Mouse (Mus musculus) stomach, postnatal 0 days (tissue): ENCODE data around the gene Pcsk5. TPM values are rescaled to one million over a fixed set of nuclear protein-coding genes. Genes with fewer than 3 reads are reported as not detected.
A peak's percentile ranks its signal among the peaks of the same experiment; 100 is the strongest.

Source experiments
- ATAC-seq: fragments of 200-750 bp; cut with Nextera tagmentation; 2 replicates; pipeline ENCODE4 v1.8.0; 2017; ENCODE audit not compliant: low FRiP score, low TSS enrichment
- DNase-seq: peaks from one replicate; pipeline ENCODE4 v3.0.0-alpha.2; 2016; ENCODE audit warnings: low spot score
- H3K27ac ChIP-seq: fragments of 300-500 bp; sonication (generic); replicated peaks from 2 replicates; pipeline ENCODE4 v1.5.1; 2014; ENCODE audit warnings: mild to moderate bottlenecking, control low read depth
- H3K27me3 ChIP-seq: fragments of 300-500 bp; sonication (generic); 2 replicates; pipeline ENCODE4 v1.6.1; 2014; ENCODE audit warnings: low read length; ENCODE audit not compliant: control insufficient read depth, insufficient read depth
- H3K36me3 ChIP-seq: fragments of 300-500 bp; sonication (generic); 2 replicates; pipeline ENCODE4 v1.6.1; 2014; ENCODE audit warnings: low read length, mixed read lengths; ENCODE audit not compliant: control insufficient read depth, insufficient read depth
- H3K4me1 ChIP-seq: fragments of 300-500 bp; sonication (generic); replicated peaks from 2 replicates; pipeline ENCODE4 v1.6.1; 2014; ENCODE audit warnings: antibody characterized with exemption; ENCODE audit not compliant: control insufficient read depth, insufficient read depth
- H3K4me2 ChIP-seq: fragments of 300-500 bp; sonication (generic); replicated peaks from 2 replicates; pipeline ENCODE4 v1.6.1; 2014; ENCODE audit warnings: low read depth, mild to moderate bottlenecking, control low read depth, moderate library complexity
- H3K4me3 ChIP-seq: fragments of 300-500 bp; sonication (generic); 2 replicates; pipeline ENCODE4 v1.5.1; 2014; ENCODE audit warnings: low read depth, low read length, control low read depth
- H3K9ac ChIP-seq: fragments of 300-500 bp; sonication (generic); 2 replicates; pipeline ENCODE4 v1.6.1; 2014; ENCODE audit warnings: mild to moderate bottlenecking, low read length, control low read depth, mixed read lengths
- H3K9me3 ChIP-seq: fragments of 300-500 bp; sonication (generic); 2 replicates; pipeline ENCODE4 v1.6.1; 2016; ENCODE audit warnings: low read length; ENCODE audit not compliant: control insufficient read depth
- CTCF ChIP-seq: IDR thresholded peaks from 2 replicates; pipeline ENCODE4 v1.5.1; 2016; ENCODE audit warnings: antibody characterized with exemption, low read depth, mild to moderate bottlenecking, moderate library complexity
- EP300 ChIP-seq: optimal IDR thresholded peaks from 2 replicates; pipeline ENCODE3; 2016; ENCODE audit warnings: antibody characterized with exemption
- WGBS: fragments of 180-500 bp; shearing (Covaris S2); extraction: QIAGEN DNeasy Blood & Tissue Kit; methylation state at CpG from one replicate; pipeline ENCODE4 v1.1.7; 2014; 5-methylcytosine and 5-hydroxymethylcytosine counted together
- polyA plus RNA-seq: library from polyadenylated mRNA; unstranded; fragments of >200 nt; fragmentation: Nextera tagmentation; extraction: Ambion mirVana; gene quantifications from 2 replicates; pipeline ENCODE4 v1.2.1, GENCODE M21; 2015

The Pcsk5 gene
- polyA plus RNA-seq, 1 experiment from 2014 or later: 4.3 TPM

DNA sequence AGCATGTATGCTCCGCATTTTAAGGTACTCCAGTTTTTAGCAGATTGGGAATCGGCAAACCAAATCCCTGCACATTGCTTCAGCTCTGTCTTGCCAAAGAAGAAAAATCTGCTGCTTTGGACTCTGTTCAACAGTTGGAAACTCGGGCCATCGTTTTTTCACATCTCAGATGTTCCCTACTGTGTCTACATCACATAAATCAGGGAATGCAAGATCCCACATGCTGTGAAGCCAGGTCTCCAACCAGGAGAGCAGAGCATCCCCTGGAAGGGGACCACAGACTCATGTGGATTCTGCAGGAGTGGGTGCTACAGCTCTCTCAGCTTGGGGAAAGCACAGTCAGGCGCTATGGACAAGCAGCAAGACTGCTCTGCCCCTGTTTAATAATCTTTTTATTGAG lies 18.4 kb downstream of the Pcsk5 start:
- H3K4me2 ChIP-seq: no peak overlapping the region
- H3K4me1 ChIP-seq: no peaks in the 10 kb centered on the region
- TF ChIP-seq EP300: no peak
- no peak for TF ChIP-seq CTCF
- no peak overlapping the region for H3K4me3 ChIP-seq
- H3K9me3 ChIP-seq: no peaks in the 10 kb centered on the region
- H3K9ac ChIP-seq: no peak overlapping the region
- no peak for ATAC-seq
- 52% methylated on average over 5 of the region's 5 CpGs for WGBS
- H3K36me3 ChIP-seq: no peaks in the 10 kb centered on the region
- DNase-seq: no peak
- H3K27ac ChIP-seq: no peak overlapping the region
- H3K27me3 ChIP-seq: no peaks in the 10 kb centered on the region

DNA sequence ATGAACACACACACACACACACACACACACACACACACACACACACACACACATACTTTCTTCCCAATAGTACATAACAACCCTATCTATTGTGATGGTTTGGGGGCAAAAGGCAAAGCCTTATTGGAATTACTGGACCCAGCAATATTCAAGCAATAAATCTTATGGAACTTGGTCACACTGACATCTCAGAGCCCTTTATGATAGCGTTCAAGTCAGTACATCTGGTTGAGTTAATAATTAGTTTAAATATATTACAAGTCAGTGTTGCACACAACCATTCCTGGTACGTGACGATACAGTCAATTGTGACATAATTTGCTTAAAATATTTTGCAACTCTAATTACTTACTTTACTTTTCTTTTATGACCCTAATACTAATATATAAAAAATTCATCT lies 22.4 kb downstream of the Pcsk5 start:
- DNase-seq (no peak), ATAC-seq (no peak)
- no peak overlapping the region for H3K9ac ChIP-seq
- no peaks in the 10 kb centered on the region for H3K9me3 ChIP-seq
- TF ChIP-seq EP300 (no peak), CTCF (no peak)
- WGBS: 74% methylated on average over 3 of the region's 3 CpGs
- H3K4me2 ChIP-seq: no peak overlapping the region
- no peak overlapping the region for H3K4me3 ChIP-seq
- H3K27me3 ChIP-seq: no peaks in the 10 kb centered on the region
- no peaks in the 10 kb centered on the region for H3K4me1 ChIP-seq
- no peak overlapping the region for H3K27ac ChIP-seq
- no peaks in the 10 kb centered on the region for H3K36me3 ChIP-seq

DNA sequence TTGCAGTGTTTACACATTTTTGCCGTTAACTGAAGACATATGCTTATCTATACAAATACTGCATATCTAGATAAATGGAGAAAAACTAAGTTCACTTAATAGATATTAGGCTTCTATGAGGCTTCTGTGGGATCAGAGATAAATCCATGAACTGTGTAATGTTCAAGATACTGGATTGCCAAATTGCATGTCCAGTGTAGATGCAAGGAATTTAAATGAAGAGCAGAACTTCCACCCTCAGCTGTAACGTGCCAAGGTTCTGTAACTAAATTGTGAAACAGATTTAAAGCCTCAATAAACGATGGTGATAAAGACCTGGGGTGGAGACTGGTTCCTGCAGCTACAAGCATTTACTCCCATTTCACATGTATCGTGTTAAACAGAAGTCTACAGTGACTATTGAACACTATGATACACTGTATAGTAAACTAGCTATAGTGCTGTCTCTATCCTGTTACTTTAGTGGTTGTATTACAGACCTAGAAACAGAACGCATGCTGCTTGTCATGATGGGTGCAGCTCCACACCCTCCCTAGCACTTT lies 23.9 kb downstream of the Pcsk5 start:
- ATAC-seq (no peak), DNase-seq (no peak)
- H3K9ac ChIP-seq: no peak overlapping the region
- H3K4me1 ChIP-seq: no peaks in the 10 kb centered on the region
- H3K9me3 ChIP-seq: no peaks in the 10 kb centered on the region
- no peak overlapping the region for H3K27ac ChIP-seq
- no peak overlapping the region for H3K4me3 ChIP-seq
- no peak for TF ChIP-seq EP300
- no peak for TF ChIP-seq CTCF
- WGBS: 28% methylated on average over 5 of the region's 5 CpGs
- H3K4me2 ChIP-seq: no peak overlapping the region
- no peaks in the 10 kb centered on the region for H3K27me3 ChIP-seq
- H3K36me3 ChIP-seq: no peaks in the 10 kb centered on the region

DNA sequence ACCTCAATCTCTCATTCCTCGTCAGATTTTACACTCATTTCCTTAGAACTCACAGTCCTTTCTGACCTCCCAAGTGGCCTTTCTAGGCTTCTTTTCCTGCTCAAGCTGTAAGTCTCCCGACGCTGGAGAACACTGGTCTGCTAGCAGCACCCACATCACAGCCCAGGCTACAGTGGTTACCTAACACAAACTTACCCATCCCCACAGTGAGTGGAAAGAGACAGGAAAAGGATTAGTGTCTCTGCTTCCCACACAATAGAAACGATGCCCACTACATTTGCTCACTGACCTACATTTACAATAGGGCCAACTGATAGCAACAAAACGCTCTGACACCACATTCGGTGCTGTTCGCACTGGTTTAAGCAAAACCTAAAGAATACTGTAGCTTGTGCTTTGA lies 24.8 kb downstream of the Pcsk5 start:
- no peaks in the 10 kb centered on the region for H3K4me1 ChIP-seq
- TF ChIP-seq EP300 (no peak), CTCF (no peak)
- DNase-seq: no peak

DNA sequence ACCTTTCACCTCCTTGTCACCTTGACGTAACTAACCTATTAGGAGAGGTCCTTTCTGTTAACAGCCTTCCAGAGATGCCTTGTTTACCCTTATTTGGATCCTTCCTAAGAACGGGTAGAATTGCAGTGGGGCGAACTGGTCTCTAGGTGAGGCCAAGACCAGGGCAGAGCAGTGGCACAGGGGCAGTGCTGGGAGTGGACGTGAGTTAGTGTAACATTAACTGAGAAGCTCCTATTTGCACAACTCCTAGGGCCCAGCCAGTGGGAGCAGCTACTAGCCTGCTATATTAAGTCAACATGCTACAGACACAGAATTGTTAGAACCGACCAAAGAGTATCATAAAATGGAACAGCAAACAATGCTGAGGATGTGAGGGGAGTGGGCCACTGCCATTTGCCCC lies 30.8 kb downstream of the Pcsk5 start:
- Histone ChIP-seq H3K4me1 (no peaks in the 10 kb centered on the region), H3K36me3 (no peaks in the 10 kb centered on the region), H3K4me2 (no peak overlapping the region), H3K27ac (no peak overlapping the region), H3K9ac (no peak overlapping the region), H3K4me3 (no peak overlapping the region), H3K9me3 (no peaks in the 10 kb centered on the region), H3K27me3 (no peaks in the 10 kb centered on the region)
- DNase-seq: no peak
- WGBS: 65% methylated on average over 5 of the region's 5 CpGs
- TF ChIP-seq CTCF: no peak
- ATAC-seq: no peak

More for the DNA sequence above, 24.8 kb downstream of the Pcsk5 start:
- WGBS: 45% methylated on average over 7 of the region's 7 CpGs
- ATAC-seq: no peak
- Histone ChIP-seq H3K9ac (no peak overlapping the region), H3K4me3 (no peak overlapping the region), H3K36me3 (no peaks in the 10 kb centered on the region), H3K9me3 (no peaks in the 10 kb centered on the region), H3K27me3 (no peaks in the 10 kb centered on the region), H3K27ac (no peak overlapping the region), H3K4me2 (no peak overlapping the region)

DNA sequence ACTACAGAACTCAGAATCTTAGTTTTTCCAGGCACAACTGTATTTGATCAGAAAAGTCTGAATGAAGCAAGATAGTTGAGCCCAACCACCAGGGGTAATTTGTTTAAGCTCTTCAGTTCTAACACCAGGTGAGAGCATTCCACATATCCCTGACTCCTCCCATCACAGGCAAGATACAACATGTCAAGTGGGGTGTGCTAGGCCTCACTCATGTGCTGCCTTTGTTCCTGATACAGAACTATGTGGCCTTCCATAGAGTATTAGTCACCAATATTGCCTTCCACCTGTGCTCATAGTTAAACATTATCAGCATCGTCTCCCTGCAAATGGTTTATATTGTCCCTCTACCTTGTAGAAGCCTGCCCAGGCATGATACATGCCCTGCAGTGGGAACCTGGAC lies 36.6 kb downstream of the Pcsk5 start:
- Histone ChIP-seq H3K4me1 (no peaks in the 10 kb centered on the region), H3K4me2 (no peak overlapping the region), H3K4me3 (no peak overlapping the region), H3K27ac (no peak overlapping the region), H3K9ac (no peak overlapping the region), H3K27me3 (no peaks in the 10 kb centered on the region), H3K9me3 (no peaks in the 10 kb centered on the region), H3K36me3 (no peaks in the 10 kb centered on the region)
- DNase-seq (no peak), ATAC-seq (peak; percentile 54; the same call in 1 of the 2 replicates)
- no peak for TF ChIP-seq EP300
- no peak for TF ChIP-seq CTCF
- 66% methylated on average over 1 of the region's 1 CpGs for WGBS
